Mouse (Mus musculus) hindbrain, embryonic 14.5 days (tissue): Measurements from ENCODE around the gene Rtn4rl1. TPM values are rescaled to one million over a fixed set of nuclear protein-coding genes. Genes with fewer than 3 reads are reported as not detected.

Source experiments
- microRNA counts: library from miRNA; unstranded; fragments of <30 nt; microRNA quantifications from one replicate; lab custom pipeline; 2016
- microRNA-seq: library from miRNA; unstranded; fragments of <30 nt; microRNA quantifications from one replicate; pipeline ENCODE4, GENCODE M21; 2016
- polyA plus RNA-seq: library from polyadenylated mRNA; unstranded; fragments of >200 nt; fragmentation: Nextera tagmentation; extraction: Ambion mirVana; gene quantifications from 2 replicates; pipeline ENCODE4 v1.2.1, GENCODE M21; 2014

Rtn4rl1 gene
- polyA plus RNA-seq, 1 experiment from 2014 or later: 8.5 TPM

MicroRNAs encoded within 50 kb of the gene (microRNA counts, 519-probe panel; counts per million panel counts)
- microRNA mmu-miR-132 (lab: Ali Mortazavi, UCI) (5,103 counts per million, percentile 57 among the panel's probes with 10 or more counts), microRNA mmu-miR-212 (lab: Ali Mortazavi, UCI) (not detected)

Small RNA genes within 50 kb of the gene (microRNA-seq; reads per million reads assigned to microRNA genes)
- gene Mir132 (1,058 reads per million, percentile 78 among the genes with 10 or more reads in this experiment), gene Mir212 (51.3 reads per million, percentile 44 among the genes with 10 or more reads in this experiment)

Other genes starting within 250 kb of the Rtn4rl1 start
- 1.9 and 2.6 TPM in 2 replicates for gene Hic1, start 24.3 kb upstream of the Rtn4rl1 start, polyA plus RNA-seq
- gene Ovca2, start 14.9 kb upstream of the Rtn4rl1 start, polyA plus RNA-seq: 17.4 and 20.3 TPM in 2 replicates
- gene Dph1, start 2.5 kb upstream of the Rtn4rl1 start, polyA plus RNA-seq: 13.6 and 14.4 TPM in 2 replicates
- 48.0 and 51.1 TPM in 2 replicates for gene Rpa1, start 154.5 kb downstream of the Rtn4rl1 start, polyA plus RNA-seq
- gene Smyd4, start 154.7 kb downstream of the Rtn4rl1 start, polyA plus RNA-seq: 12.0 and 13.2 TPM in 2 replicates
- 49.9 and 66.1 TPM in 2 replicates for gene Serpinf1, start 228.9 kb downstream of the Rtn4rl1 start, polyA plus RNA-seq
- not detected in 2 replicates for gene Serpinf2, start 245.8 kb downstream of the Rtn4rl1 start, polyA plus RNA-seq